25 mouse cellular contexts compared by ENCODE assay signal in genomic region chr17:24739926-24740325, GRCm38 (mm10). TPM values are rescaled to one million over a fixed set of nuclear protein-coding genes. Genes with fewer than 3 reads are reported as not detected.
DNase-seq lines count a peak whose midpoint lies in the region; ATAC-seq and TF ChIP-seq lines count a peak whose summit lies in the region.
"Had no signal": no experiment of that assay in that cellular context is flagged by ENCODE, and none has a peak within 500 bp of the region (broad histone marks: within the 10 kb centered on the region; RNA-seq: fewer than 3 reads in every experiment).

No protein-coding gene starts in this region.

- DNase-seq in heart, adult 11 months, result peak; percentile 87
- DNase-seq in heart, postnatal 14 days, result no peak
- DNase-seq in liver, adult 2 months (ENCODE audit: extremely low read depth, low read depth, low spot score), result peak; percentile 60
- DNase-seq in liver, result no peak
- DNase-seq in midbrain, embryonic 11.5 days (ENCODE audit: low spot score, missing footprints), result peak; percentile 21
- DNase-seq: adrenal gland, adult 8-10 months; adrenal gland, postnatal 14 days; adrenal gland, postnatal 36 days; B cell, adult 2 months; cerebellum, adult 11-12 months; cerebellum, adult 2 months; cerebellum, adult 9-10 months; cerebellum, postnatal 10 days; cerebellum, postnatal 25 days had no signal

- intact Hi-C loops in heart, postnatal 14 days (cut with DNase I), result no loop called here

- WGBS in liver, adult 2 months, result 28% methylated on average over 8 of the region's 8 CpGs
- WGBS in midbrain, embryonic 11.5 days, result 81% methylated on average over 8 of the region's 8 CpGs
- 84% methylated on average over 8 of the region's 8 CpGs for WGBS in midbrain, embryonic 13.5 days

- no peaks in the 10 kb centered on the region for H3K27me3 ChIP-seq in liver, adult 2 months (ENCODE audit: control insufficient read depth, insufficient read depth, low read length)
- H3K27me3 ChIP-seq in midbrain, embryonic 11.5 days (ENCODE audit: control insufficient read depth, insufficient read depth, low read length), result no peaks in the 10 kb centered on the region
- no peaks in the 10 kb centered on the region for H3K27me3 ChIP-seq in midbrain, embryonic 13.5 days
- H3K27me3 ChIP-seq: CH12.LX; embryonic facial prominence, embryonic 12.5 days; forebrain, embryonic 13.5 days; forebrain, embryonic 15.5 days; Patski had no signal

- H3K9me3 ChIP-seq in midbrain, embryonic 11.5 days (ENCODE audit: control insufficient read depth, low read length), result no peaks in the 10 kb centered on the region
- no peaks in the 10 kb centered on the region for H3K9me3 ChIP-seq in midbrain, embryonic 13.5 days
- H3K9me3 ChIP-seq: embryonic facial prominence, embryonic 10.5 days; embryonic facial prominence, embryonic 12.5 days; forebrain, embryonic 13.5 days; forebrain, embryonic 15.5 days; G1E had no signal

- H3K9ac ChIP-seq in liver, adult 2 months (ENCODE audit: low read depth, low read length), result peak overlapping the region; percentile 12; the same call in 1 of the 2 replicates
- H3K9ac ChIP-seq in midbrain, embryonic 11.5 days (ENCODE audit: low read length), result no peak overlapping the region
- no peak overlapping the region for H3K9ac ChIP-seq in midbrain, embryonic 13.5 days (replicated peaks)
- H3K9ac ChIP-seq: embryonic facial prominence, embryonic 12.5 days; forebrain, embryonic 13.5 days; forebrain, embryonic 15.5 days had no signal

- TF ChIP-seq CTCF in liver, adult 2 months (IDR thresholded peaks at IDR 0.05; ENCODE audit: low read depth, low read length), result no peak

- H3K27ac ChIP-seq in liver, adult 2 months (replicated peaks; ENCODE audit: insufficient read depth, low read depth, low read length), result peak overlapping the region; percentile 35
- H3K27ac ChIP-seq in midbrain, embryonic 11.5 days (ENCODE audit: low read depth, low read length), result no peak overlapping the region
- no peak overlapping the region for H3K27ac ChIP-seq in midbrain, embryonic 13.5 days
- H3K27ac ChIP-seq: embryonic facial prominence, embryonic 10.5 days; embryonic facial prominence, embryonic 12.5 days; forebrain, embryonic 13.5 days; forebrain, embryonic 15.5 days had no signal

- no peak for ATAC-seq in midbrain, embryonic 11.5 days (ENCODE audit: low FRiP score)
- ATAC-seq in midbrain, embryonic 13.5 days, result no peak
- ATAC-seq: activated CD4-positive, CD25-positive, alpha-beta regulatory T cell, adult 4 months; CD4-positive, CD25-positive, alpha-beta regulatory T cell, adult 4 months; forebrain, embryonic 13.5 days; forebrain, embryonic 15.5 days; Patski had no signal

- H3K79me2 ChIP-seq in liver, adult 2 months (ENCODE audit: control insufficient read depth, insufficient read depth, low read length), result no peaks in the 10 kb centered on the region; the same call in 1 of the 2 replicates

- no peak for TF ChIP-seq POLR2A in liver, adult 2 months (IDR thresholded peaks at IDR 0.05; ENCODE audit: extremely low read depth, insufficient read depth, low read length)

- no peak overlapping the region for H3K4me3 ChIP-seq in liver, adult 2 months (ENCODE audit: insufficient read depth, low read depth, low read length)
- H3K4me3 ChIP-seq in midbrain, embryonic 11.5 days (ENCODE audit: low read depth, low read length), result no peak overlapping the region
- no peak overlapping the region for H3K4me3 ChIP-seq in midbrain, embryonic 13.5 days (replicated peaks)
- H3K4me3 ChIP-seq: embryonic facial prominence, embryonic 10.5 days; embryonic facial prominence, embryonic 12.5 days; forebrain, embryonic 13.5 days; forebrain, embryonic 15.5 days had no signal

- H3K36me3 ChIP-seq in liver, adult 2 months (ENCODE audit: control insufficient read depth, insufficient read depth, low read length), result peaks cover 15% of the 10 kb centered on the region; the same call in 1 of the 2 replicates
- H3K36me3 ChIP-seq in midbrain, embryonic 11.5 days (ENCODE audit: control insufficient read depth, insufficient read depth, low read length), result no peaks in the 10 kb centered on the region
- H3K36me3 ChIP-seq in midbrain, embryonic 13.5 days, result no peaks in the 10 kb centered on the region
- H3K36me3 ChIP-seq: forebrain, embryonic 15.5 days had no signal

- H3K4me2 ChIP-seq in midbrain, embryonic 11.5 days, result no peak overlapping the region
- no peak overlapping the region for H3K4me2 ChIP-seq in midbrain, embryonic 13.5 days (replicated peaks)
- H3K4me2 ChIP-seq: embryonic facial prominence, embryonic 12.5 days; forebrain, embryonic 13.5 days; forebrain, embryonic 15.5 days had no signal

- peaks cover 38% of the 10 kb centered on the region for H3K4me1 ChIP-seq in liver, adult 2 months (ENCODE audit: control insufficient read depth, insufficient read depth, low read length)
- H3K4me1 ChIP-seq in midbrain, embryonic 11.5 days (ENCODE audit: control insufficient read depth, insufficient read depth, low read length), result peaks cover 11% of the 10 kb centered on the region
- H3K4me1 ChIP-seq in midbrain, embryonic 13.5 days (replicated peaks), result peaks cover 15% of the 10 kb centered on the region

RNA-seq across cellular contexts. Expression of gene Msrb1, which starts 3.5 kb away (rescaled TPM):
- 100 to 1,000 TPM; 214 TPM for total RNA-seq in heart, postnatal 14 days (2021)
- total RNA-seq in liver, adult 2 months (2014; rRNA removed), result 184 and 192 TPM in 2 replicates
- polyA plus RNA-seq in liver, adult 2 months (2012; rRNA removed), result 447 and 506 TPM in 2 replicates
- 19.2 and 23.0 TPM in 2 replicates for polyA plus RNA-seq in midbrain, embryonic 11.5 days (2014; fragmentation: Nextera tagmentation; extraction: Ambion mirVana)
- polyA plus RNA-seq in midbrain, embryonic 13.5 days (2015; fragmentation: Nextera tagmentation; extraction: Ambion mirVana), result 18.0 and 19.6 TPM in 2 replicates

RNA-seq across cellular contexts. Expression of gene Rpl3l, which starts 12.3 kb away (rescaled TPM):
- total RNA-seq in heart, postnatal 14 days (2021), result 100 to 1,000 TPM; 186 to 197 TPM
- 0.46 TPM in 1 of 2 replicates, not detected in the other for total RNA-seq in liver, adult 2 months (2014; rRNA removed)
- polyA plus RNA-seq in liver, adult 2 months (2012; rRNA removed), result not detected in 2 replicates
- not detected in 2 replicates for polyA plus RNA-seq in midbrain, embryonic 11.5 days (2014; fragmentation: Nextera tagmentation; extraction: Ambion mirVana)
- polyA plus RNA-seq in midbrain, embryonic 13.5 days (2015; fragmentation: Nextera tagmentation; extraction: Ambion mirVana), result not detected in 2 replicates
- total RNA-seq: adrenal gland, postnatal 14 days; CH12.LX; G1E had no signal
- polyA plus RNA-seq: activated CD4-positive, CD25-positive, alpha-beta regulatory T cell, adult 4 months; CD4-positive, CD25-positive, alpha-beta regulatory T cell, adult 4 months; embryonic facial prominence, embryonic 10.5 days; embryonic facial prominence, embryonic 12.5 days; forebrain, embryonic 11.5 days; forebrain, embryonic 13.5 days; forebrain, embryonic 15.5 days; G1E had no signal

RNA-seq across cellular contexts. Expression of gene Hs3st6, which starts 12.9 kb away (rescaled TPM):
- total RNA-seq in heart, postnatal 14 days (2021), result under 1 TPM in 1 of 2 experiments, not detected in 1; 0.29 TPM
- 0.74 and 1.2 TPM in 2 replicates for total RNA-seq in liver, adult 2 months (2014; rRNA removed)
- 2.3 and 3.9 TPM in 2 replicates for polyA plus RNA-seq in liver, adult 2 months (2012; rRNA removed)
- polyA plus RNA-seq in midbrain, embryonic 11.5 days (2014; fragmentation: Nextera tagmentation; extraction: Ambion mirVana), result 0.18 and 0.23 TPM in 2 replicates
- polyA plus RNA-seq in midbrain, embryonic 13.5 days (2015; fragmentation: Nextera tagmentation; extraction: Ambion mirVana), result 0.13 and 0.22 TPM in 2 replicates
- total RNA-seq: G1E had no signal
- polyA plus RNA-seq: activated CD4-positive, CD25-positive, alpha-beta regulatory T cell, adult 4 months; CD4-positive, CD25-positive, alpha-beta regulatory T cell, adult 4 months; forebrain, embryonic 15.5 days; G1E had no signal

RNA-seq across cellular contexts. Expression of gene Ndufb10, which starts 15.6 kb away (rescaled TPM):
- total RNA-seq in heart, postnatal 14 days (2021), result 100 to 1,000 TPM; 939 to 954 TPM
- total RNA-seq in liver, adult 2 months (2014; rRNA removed), result 290 TPM in 2 replicates
- polyA plus RNA-seq in liver, adult 2 months (2012; rRNA removed), result 265 and 300 TPM in 2 replicates
- 198 and 210 TPM in 2 replicates for polyA plus RNA-seq in midbrain, embryonic 11.5 days (2014; fragmentation: Nextera tagmentation; extraction: Ambion mirVana)
- 257 and 260 TPM in 2 replicates for polyA plus RNA-seq in midbrain, embryonic 13.5 days (2015; fragmentation: Nextera tagmentation; extraction: Ambion mirVana)

RNA-seq across cellular contexts. Expression of gene Rps2, which starts 22.0 kb away (rescaled TPM):
- 100 to 1,000 TPM; 673 to 751 TPM for total RNA-seq in heart, postnatal 14 days (2021)
- total RNA-seq in liver, adult 2 months (2014; rRNA removed), result 802 and 1,081 TPM in 2 replicates
- 2,199 and 2,424 TPM in 2 replicates for polyA plus RNA-seq in liver, adult 2 months (2012; rRNA removed)
- polyA plus RNA-seq in midbrain, embryonic 11.5 days (2014; fragmentation: Nextera tagmentation; extraction: Ambion mirVana), result 1,270 and 1,392 TPM in 2 replicates
- polyA plus RNA-seq in midbrain, embryonic 13.5 days (2015; fragmentation: Nextera tagmentation; extraction: Ambion mirVana), result 770 and 771 TPM in 2 replicates

Comparison
In these comparisons a context has a peak if more than half of its experiments do, and no peak if none do; other contexts are left out.
1. DNase-seq: peak in heart, adult 11 months (single experiment), liver, adult 2 months (single experiment) and midbrain, embryonic 11.5 days (single experiment); none in heart, postnatal 14 days (0 of 2) and liver (single experiment).
2. RNA of gene Msrb1, which starts 3.5 kb away (polyA plus RNA-seq): 447 to 506 TPM in liver, adult 2 months; 19.2 to 23.0 TPM in midbrain, embryonic 11.5 days and 18.0 to 19.6 TPM in midbrain, embryonic 13.5 days; every median in the first group is over 10 times any median in the second.